Mouse (Mus musculus): ENCODE measurements at regions not wholly inside any gene's neighbourhood (a gene's known extent, or its start where the extent isn't known, plus 50 kb on each side); places are given as distances from the start of the nearest gene placed in this dataset.

DNA sequence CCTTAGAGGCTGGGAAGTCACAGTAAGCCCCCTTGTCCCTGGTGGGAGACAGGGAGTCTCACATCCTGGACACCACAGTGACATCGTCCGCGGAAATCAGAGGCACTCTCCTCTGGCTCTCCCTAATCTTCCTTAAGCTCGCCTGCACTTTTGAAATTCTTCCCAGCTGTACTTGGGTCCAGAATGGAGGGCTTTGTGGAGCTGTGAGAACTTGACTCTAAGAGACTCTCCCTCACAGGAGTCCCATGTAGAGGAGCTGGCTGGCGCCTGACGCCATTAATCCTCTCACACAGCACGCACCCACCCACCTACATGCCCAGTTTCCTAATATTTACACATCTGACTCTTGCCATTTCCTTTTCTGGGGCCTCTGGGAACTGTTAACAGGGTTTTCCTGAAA, 492.8 kb downstream of the Ccdc171 start:
- TF ChIP-seq CTCF (IDR thresholded peaks at IDR 0.05; ENCODE audit: low read depth): no peak
- TF ChIP-seq EP300 (optimal IDR thresholded peaks at IDR 0.05): no peak

Measured in stomach, postnatal 0 days (tissue).